Mouse (Mus musculus) thymus, postnatal 25 days (tissue): ENCODE measurements around the gene Spink4.
A peak's percentile ranks its signal among the peaks of the same experiment; 100 is the strongest.
"Not testable (repeated sequence)": the region's sequence is repeated elsewhere in the genome, so short reads cannot be mapped to it uniquely, and the experiment has no call there.

ENCODE experiments used
- DNase-seq: peaks from one replicate; pipeline ENCODE4 v3.0.0; 2022

Spink4 gene

DNA sequence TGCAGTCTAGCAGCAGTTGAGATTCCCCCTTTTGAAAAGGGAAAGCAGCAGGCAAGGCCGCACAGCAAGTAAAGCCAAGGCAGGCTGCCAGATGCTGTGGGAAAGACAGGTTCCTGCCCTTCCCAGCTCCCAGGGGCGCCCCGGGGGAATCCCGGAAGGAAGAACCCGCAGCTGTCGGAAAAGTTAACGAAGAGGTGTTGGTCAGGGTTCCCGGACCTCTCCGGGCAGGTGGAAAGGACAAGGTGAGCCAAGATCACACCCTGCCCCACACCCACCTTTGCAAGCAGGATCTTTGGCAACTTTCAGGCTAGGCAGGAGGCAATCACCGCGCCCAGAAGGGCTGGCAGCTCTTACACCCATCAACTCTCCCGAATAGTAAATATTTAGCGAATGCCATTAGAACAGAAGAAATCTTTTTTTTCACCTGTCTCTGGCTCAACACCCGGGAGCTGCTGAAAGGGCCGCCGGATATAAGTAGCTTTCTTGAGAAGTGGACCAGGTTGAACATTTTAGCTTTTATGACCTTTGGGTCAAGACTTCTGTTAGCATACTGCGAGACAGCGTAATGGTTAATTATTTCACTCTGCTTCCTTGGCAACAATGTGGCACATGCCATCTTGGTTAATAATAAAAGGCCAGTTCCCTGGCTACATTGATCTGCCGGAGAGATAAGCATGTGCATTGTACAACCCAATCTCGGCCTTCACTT, 11.4 kb upstream of the Spink4 start:
- DNase-seq: no peak

DNA sequence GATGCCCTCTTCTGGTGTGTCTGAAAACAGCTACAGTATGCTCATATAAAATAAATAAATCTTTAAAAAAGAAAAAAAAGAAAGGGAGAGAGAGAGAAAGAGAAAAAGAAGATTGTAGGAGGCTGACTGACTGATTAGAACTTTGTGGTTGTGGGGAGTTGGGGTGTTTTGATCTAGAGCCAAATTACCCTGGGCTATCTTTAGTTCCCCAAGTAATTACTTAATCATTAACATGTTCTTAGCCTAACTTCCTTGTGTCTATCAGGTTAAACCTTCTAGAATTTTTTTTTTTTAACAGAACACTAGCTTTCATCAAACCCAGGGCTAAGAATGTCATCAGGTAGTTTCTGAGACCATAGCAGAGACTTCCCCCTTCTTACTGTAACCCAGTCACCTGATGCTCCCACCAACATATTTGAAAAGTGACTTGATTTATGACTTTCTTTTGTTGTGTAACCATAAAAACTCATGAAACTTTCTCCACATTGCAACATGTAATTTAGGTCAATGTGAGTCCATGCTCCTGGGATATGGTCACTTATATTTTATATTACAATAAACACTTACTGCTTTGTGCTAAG, 5.5 kb upstream of the Spink4 start:
- no peak for DNase-seq

DNA sequence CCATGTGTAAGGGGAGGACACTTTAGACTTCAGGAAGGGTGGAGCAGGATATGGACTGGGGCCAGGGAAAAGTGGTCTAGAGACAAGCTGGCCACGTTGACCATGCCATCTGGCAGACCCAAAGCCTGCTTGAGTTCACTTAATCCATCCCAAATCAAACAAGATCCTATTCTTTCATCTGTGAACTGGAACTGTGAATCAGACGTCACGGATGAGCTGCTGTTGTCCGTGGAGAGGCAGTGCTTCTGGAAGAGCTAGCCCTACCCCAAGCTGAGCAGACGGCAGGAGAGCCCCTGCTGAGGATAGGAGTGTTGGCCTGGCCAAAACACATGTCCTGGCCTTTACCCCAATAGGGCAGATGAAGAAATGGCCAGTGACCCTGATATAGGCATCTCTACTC, 3.9 kb upstream of the Spink4 start:
- DNase-seq: no peak

DNA sequence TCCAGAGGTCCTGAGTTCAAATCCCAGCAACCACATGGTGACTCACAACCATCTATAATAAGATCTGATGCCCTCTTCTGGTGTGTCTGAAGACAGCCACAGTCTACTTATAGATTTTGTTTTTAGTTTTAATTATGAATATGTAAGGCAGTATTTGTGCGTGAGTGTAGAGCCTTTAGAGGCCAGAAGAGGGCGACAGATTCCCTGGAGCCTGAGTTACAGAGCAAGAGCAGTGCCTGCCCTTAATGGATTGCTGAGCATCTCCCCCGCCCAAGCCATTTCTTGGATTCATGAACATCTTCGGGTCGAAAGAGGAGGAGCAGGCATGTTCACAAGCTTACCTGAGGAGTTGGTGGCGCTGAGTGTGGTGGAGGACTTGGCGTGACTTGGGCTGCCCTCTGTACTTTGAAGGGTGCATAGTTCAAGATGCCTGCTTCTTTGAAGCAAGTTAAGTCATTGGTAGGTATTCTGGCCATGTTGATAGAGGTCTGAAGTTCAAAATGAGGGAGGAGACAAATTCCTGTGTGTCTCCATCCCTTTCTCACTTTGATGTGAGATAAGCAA, 3.2 kb upstream of the Spink4 start:
- no peak for DNase-seq

DNA sequence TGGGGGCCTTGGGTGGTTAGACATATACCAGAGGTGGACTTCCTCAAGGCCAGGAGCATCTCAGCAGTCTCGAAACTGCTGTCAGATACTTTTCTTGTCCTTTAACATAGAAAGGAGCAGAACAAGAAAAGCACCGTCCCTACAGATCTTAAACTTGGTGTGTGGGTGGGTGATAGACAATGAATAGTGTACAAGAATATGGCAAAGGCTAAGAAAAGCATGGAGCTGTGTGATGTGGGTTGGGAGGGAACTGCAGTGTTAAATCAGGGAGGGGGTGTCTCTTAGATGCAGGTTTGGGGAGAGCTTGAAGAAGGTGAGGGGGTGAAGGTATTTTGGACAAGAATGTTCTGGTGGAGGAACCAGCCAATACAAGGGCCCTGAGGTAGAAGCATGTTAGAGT, 724 bp downstream of the Spink4 start:
- DNase-seq: no peak

DNA sequence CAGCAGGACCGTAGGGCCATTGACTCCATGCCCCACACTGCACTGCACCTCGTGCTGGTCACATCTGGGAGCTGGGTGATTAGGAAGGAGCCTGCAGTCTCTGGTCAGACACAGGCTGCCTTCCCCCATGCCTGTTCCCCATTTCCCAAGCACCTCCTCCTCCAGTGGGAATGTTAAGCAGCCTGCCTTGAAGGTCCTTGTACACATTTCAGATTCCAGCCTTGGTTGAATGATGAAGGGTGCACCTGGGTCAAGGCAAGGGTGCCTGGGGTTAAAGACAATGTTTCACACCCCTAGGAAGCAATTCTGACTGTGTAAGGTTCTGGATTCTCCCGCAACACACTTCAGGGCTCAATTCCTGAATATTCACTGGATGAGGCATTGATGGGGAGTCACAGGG, 1.4 kb downstream of the Spink4 start:
- DNase-seq: no peak

DNA sequence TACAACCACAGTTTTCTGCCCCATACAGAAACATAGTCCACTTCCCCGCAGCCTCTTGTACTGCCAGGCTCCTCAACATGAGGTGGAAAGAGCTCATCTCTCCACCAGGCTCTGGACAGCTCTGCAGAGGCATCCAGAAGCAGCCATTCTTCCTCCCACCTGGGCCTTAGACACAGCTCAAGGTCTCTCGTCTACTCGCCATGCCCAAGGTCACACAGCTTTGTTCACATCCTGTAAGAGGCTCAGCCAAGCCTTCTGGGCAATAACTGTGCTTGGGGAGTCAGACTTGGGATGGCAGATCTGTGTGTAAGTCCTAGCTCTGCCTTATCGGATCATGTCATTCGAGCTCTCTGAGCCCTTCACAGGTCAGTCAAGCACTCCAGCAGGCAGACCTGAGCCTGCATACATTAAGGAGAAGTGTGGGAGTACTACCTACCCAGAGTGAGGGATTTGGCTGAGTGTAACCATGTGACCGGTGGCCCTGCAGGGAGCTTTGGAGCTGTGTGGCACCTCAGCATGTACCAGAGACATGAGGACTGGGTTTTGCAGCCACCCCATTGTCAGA, 3.3 kb downstream of the Spink4 start:
- DNase-seq: no peak

DNA sequence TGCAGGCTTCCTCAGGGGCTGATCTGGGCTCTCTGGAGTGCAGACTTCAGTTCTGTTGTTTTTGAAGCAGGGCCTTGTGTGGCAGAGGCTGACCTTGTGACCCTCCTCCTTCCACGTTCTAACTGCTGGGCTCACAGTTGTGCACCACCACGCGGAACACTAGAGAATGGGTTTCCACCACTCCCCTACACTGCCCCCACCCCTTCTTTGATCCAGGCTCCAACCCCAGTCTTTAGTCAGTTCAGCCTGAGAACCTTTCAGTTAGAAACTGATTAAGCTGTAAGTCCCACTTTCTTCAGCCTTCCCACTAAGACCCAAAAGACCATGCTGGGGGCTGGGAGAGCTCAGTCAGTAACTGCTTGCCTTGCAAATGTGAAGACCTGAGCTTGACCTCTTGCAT, 5.7 kb downstream of the Spink4 start:
- DNase-seq: no peak

DNA sequence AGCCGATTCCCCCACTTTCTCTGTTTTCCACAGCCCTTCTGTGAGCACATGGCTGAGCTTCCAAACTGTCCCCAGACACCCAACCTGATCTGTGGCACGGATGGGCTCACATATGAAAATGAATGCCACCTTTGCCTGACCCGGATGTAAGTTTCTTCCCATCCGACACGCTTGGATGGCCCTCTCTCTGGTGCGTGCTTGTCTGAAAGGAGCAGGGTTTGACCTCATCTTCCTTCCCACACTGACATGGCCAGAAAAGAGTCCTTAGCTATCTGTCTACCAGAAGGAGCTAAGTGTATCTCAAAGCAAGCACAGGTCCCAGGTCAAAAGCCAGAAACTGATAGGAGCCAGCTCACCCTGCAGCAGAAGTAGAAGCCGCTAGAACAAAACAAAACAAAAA, 9.2 kb downstream of the Spink4 start:
- DNase-seq: no peak

DNA sequence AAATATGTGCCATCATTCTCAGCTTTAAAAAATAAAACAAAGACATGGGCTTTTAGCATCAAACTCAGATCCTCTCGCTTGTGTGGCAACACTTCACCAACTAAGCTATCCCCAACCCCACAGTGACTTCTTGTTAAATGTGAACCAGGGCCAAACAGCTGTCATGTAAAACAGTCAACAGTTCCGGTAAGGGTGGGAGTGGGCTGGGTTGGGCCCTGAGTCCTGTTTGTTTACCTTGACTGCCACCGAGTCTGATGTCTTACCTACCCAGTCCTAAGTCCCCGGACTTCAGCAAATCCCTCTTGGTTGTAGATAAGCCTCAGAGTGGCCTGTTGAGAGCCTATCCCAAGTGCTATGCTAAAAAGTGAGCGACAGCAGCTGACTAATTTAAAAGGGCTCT, 13.8 kb downstream of the Spink4 start:
- DNase-seq: no peak

DNA sequence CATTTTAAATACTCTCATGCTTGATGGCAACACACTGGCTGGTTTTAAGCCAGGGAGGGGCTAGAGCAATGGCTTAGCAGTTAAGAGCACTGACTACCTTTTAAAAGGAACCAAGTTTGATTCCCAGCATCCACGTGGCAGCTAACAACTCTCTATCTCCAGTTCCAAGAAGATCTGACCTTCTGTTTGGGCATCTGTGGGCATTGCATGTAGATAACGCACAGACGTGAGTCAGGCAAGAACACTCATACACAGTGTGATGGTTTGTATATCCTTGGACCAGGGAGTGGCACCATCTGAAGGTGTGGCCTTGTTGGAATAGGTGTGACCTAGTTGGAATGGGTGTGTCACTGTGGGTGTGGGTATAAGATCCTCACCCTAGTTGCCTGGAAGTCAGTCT, 14.5 kb downstream of the Spink4 start:
- DNase-seq: not testable (repeated sequence)

DNA sequence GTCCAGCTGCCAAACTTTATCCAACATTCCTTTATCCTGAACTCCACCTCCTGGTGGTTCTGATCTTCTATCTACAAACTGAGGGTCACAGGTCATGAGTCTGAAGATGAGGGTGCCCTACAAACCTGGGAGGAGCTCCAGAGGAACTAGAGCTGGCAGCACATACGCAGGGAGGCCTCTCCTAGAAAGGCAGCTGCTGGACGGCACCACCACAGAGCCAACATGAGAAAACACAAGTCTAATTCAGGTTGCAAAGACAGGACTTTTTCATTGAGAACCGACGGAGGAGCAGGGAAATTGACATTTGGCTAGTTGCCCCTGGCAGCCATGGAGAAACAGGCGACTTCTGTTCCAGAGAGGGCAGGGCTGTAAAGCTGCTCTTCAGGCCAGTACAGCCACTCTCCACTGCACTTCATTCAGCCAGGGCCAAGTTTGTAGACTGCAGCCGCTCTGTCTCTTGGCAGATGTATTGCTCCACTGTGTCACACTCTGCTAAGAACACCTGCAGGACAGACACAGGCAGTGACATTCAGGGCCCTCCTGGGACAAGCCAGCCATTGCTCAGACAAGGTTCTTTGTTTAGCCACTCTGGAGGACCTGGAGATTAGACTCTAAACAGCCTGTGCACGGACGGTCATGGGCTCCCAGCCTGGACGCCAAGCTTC, 16.5 kb downstream of the Spink4 start:
- DNase-seq: no peak

DNA sequence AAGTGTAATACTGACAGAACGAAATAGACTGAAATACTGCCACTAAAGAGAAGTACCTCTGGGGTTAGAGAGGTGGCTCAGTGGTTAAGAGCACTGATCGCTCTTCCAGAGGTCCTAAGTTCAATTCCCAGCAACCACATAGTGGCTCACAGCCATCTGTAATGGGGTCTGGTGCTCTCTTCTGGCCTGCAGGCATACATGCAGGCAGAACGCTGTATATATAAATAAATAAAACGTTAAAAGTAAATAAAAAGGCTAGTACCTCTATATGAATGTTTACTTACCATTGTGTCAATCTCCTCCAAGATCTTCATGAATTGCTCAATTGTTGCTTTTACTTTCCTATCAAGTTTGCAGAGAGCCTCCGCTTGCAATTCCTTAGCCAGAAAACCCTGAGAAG, 18.9 kb downstream of the Spink4 start:
- DNase-seq: no peak

DNA sequence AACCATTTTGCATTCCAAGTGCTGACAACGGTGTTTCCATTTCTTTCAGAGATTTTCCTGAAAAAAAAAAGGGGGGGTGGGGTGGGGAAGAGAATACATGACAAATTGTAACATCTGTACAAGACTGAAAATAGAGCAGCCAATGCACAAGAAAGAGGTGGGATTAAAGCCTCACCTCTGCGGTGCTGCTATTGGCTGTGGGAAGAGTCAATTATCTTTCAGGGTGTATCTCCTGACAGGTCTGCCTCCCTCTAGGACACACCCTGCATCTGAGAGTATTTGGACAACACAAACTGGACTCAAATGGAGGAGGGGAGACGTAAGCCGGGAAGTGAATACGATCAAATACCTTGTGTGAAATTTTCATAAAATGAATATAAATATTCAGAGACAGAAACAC, 23.8 kb downstream of the Spink4 start:
- no peak for DNase-seq

DNA sequence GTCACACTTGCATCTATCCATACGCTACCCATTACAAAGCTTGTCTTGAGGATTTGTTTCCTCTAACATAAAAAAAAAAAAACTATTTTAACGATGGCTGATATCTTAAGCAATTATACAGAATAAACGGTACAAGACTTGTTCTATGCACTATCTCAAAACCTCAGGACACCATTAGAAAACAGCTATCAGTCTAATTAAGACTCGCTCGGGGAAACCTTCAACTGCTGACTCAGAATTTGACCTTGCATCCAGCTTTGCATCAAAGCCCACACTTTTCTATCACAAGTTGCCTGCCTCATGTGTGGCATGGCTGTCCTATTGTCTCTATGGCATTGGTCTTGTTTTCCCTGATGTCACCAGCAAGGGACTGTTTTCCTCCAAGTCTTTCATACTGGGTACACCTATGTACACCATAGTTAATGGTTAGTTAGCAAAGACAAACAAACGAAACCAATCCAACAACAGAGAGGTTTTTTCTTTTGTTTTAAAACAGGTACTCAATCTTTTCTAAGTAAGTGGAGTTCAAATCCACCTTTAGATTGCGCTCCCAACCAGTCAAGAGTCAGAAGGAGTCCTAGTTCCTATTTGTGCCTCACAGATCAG, 26.8 kb downstream of the Spink4 start:
- DNase-seq: no peak

DNA sequence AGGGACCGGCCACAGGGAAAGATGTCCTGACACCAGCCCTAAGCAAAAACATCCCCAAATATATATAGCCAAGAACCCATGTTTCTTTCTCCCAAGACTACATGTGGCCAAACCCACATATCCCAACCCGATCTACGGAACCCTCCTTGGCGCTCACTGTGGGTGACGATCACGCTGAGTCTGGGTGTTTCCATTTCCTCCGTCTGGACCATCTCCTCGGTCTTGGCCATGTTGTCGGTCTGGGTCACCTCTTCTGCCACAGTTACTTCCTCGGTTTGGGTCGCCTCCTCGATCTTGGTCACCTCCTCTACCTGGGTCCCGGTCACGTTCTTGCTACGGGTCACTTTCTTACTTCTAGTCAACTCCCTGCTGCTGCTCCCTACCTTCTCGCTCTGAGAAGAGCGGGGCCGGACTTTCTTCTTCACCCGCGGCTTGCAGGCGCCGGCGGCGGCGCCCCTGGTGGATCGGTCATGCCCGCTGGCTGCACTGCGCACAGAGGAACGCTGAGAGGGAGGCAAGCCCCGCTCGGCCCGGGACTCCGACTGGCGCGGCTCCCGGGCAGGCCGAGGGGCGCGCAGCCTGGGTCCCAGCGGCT, 27.8 kb downstream of the Spink4 start:
- DNase-seq: no peak

DNA sequence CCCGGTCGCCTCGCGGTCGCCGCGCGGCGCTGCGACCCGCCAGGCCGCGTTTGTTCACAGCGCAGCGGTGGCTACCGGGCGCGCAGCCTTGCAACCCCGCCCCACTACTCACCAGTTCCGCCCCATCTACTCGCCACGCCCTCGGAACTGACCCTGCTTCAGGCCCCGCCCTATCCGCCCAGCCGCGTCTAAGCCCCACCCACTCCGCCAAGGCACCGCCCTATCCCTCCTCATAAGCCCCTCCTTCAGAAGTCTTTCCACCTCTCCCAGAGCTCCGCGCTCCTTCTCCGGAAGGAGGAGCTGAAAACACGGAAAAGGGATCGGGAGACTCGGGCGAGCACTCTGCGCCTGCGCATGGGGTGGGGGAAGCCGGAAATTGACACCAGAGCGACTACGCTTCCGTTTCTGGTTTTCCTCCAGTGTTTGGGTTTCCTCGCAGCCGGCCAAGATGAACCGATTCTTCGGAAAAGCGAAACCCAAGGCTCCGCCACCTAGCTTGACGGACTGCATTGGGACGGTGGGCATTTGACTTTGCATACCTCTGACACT, 28.4 kb downstream of the Spink4 start, which contains the start of the genes Bag1 and Chmp5:
Bag1 (minus strand) TSS at position 135 of the 549 bp plus-strand sequence.
Chmp5 (plus strand) TSS at position 248 of the 549 bp plus-strand sequence.
- peak; percentile 100 for DNase-seq

DNA sequence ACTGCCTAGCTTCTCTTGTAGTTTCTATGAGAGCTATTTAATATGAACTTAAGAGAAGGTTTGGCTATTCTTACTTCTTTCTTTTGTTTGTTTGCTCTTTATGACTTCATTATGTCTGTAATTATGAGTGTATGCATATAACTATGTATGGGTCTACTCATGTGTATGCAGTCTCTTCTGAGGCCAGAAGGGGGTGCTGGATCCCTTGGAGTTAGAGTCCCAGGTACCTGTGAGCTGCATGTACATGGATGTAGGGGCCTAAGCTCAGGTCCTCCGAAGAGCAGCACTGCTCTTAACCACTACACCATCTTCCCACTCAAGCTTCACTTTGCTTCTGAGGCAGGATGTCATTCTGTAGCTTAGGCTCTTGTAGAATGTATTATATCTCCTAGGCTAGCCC, 33.7 kb downstream of the Spink4 start:
- peak; percentile 39 for DNase-seq

DNA sequence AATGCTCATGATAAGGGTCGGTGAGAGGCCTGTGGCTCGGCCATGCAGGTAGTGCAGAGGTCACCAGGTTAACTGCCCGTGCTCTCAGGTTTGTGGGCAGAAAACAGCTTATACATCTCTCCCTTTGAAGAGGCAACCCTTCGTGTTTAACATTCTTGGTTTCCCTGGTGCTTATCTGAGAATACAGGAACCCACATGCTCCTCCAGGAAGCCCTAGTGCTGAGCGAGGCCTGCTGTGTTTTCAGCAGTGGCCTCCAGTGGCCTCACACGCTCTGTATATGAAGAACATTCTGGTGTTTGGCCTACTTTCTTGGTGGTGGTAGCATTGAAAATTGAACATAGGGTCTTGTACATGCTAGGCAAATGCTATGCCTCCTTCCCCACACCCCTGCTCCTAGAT, 36.1 kb downstream of the Spink4 start:
- no peak for DNase-seq

DNA sequence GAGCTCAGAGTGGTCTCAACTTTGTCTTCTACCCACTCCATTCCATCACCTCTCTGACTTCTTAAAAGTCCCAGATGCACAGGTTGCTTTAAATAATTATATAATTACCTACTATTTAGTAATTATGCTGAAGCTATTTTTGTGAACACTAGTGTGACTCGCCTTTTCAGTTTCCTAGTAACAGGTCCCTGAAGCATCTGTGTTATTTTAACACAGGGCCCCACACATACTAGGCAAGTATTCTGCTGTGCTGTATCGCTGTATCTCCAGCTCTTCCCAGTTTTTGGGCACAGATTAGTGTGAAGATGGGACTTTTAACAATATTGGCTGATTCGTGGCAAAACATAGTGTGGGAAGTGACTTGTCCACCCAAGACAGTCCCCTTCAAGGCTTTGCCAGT, 43.7 kb downstream of the Spink4 start:
- DNase-seq: no peak

DNA sequence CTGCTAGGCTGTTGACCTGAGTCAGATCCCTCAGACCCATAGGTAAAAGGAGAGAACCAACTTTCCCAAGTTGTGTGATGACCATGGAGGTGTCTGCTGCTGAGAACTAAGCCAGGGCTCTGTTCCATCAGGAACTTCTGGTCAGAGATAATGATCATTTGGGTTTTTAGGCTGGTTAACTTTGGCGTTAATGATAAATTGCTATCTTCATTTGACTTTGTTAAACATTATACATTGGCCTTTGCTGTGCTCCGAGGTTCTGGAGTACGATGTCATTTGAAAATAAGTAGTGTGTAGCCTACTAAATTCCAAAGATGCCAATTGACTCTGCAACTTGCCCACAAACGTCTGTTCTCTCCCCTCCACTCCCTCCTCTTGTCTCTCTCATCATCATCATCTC, 49.3 kb downstream of the Spink4 start:
- DNase-seq: no peak

DNA sequence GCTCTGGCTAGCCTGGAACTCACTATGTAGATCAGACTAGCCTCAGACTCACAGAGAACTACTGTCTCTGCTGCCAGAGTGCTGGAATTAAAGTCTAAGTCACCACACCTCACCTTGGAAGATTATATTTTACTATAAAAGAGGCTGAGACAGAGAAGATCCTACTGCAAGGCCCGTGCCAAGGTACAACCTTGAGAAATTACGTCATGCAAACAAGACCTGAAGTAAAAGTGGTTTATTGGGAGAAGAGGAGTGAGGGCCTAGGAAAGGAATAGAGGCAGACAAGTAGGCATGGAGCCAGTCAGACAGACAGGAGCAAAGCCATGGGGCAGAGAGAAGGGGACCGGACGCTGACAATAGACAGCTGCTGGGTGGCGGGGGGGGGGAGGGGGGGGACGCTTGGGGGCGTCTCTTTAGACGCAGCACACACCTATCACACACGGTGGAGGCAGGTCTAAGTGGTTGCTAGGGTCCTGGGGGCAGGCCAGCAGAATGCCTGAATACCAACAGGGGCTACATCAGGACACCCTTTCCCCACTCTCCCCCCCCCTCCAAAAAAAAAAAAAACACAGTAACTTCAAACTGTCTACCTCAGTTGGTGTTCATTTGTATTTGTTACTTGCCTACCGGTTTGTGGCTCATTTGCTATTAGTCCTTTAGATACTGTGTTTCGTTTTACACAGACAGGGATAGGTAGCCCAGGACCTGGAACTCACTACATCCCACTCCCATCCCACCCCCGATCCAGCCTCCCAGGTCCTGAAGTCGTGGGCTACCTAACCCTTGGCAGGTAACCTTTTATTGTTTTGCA, 50.1 kb downstream of the Spink4 start:
- DNase-seq: no peak
